Mouse (Mus musculus): ENCODE results near the gene Tmem109. TPM values are rescaled to one million over a fixed set of nuclear protein-coding genes. Genes with fewer than 3 reads are reported as not detected.

Gene Tmem109
- polyA plus RNA-seq, 1 experiment from 2014 or later = 94.5 TPM

- no peak for ATAC-seq (ENCODE audit: insufficient number of reproducible peaks, insufficient read depth, low FRiP score, low read depth)
- Histone ChIP-seq H3K27me3 (ENCODE audit: control insufficient read depth, insufficient read depth, low read length) (no peaks in the 10 kb centered on the region), H3K4me1 (ENCODE audit: control insufficient read depth in 2 of 2, insufficient read depth in 2 of 2, low read length in 2 of 2) (peaks cover 0 to 4% of the 10 kb centered on the region in 2 experiments; a peak in 1 of 4 replicates), H3K27ac (replicated peaks in 1 of 2; ENCODE audit: control insufficient read depth in 1 of 2, insufficient read depth in 1 of 2, low read depth in 2 of 2, low read length in 2 of 2) (no peak overlapping the region), H3K4me2 (ENCODE audit: low read length) (no peak overlapping the region), H3K9me3 (ENCODE audit: control insufficient read depth, low read length) (no peaks in the 10 kb centered on the region), H3K4me3 (ENCODE audit: control insufficient read depth in 1 of 2, insufficient read depth in 1 of 2, low read depth in 1 of 2, low read length in 2 of 2) (no peak overlapping the region), H3K36me3 (ENCODE audit: control insufficient read depth, insufficient read depth, low read length) (peaks cover 40% of the 10 kb centered on the region), H3K9ac (ENCODE audit: low read length) (no peak overlapping the region)
- 79% methylated on average over 3 of the region's 3 CpGs for WGBS
These were observed 26.4 kb downstream of the Tmem109 start for GRCm38 (mm10) chr19:10855422-10855821.

- 42% methylated on average over 3 of the region's 3 CpGs for WGBS
- Histone ChIP-seq H3K27me3 (ENCODE audit: control insufficient read depth, insufficient read depth, low read length) (no peaks in the 10 kb centered on the region), H3K4me2 (ENCODE audit: low read length) (no peak overlapping the region), H3K9me3 (ENCODE audit: control insufficient read depth, low read length) (no peaks in the 10 kb centered on the region), H3K4me3 (ENCODE audit: control insufficient read depth in 1 of 2, insufficient read depth in 1 of 2, low read depth in 1 of 2, low read length in 2 of 2) (no peak overlapping the region), H3K36me3 (ENCODE audit: control insufficient read depth, insufficient read depth, low read length) (no peaks in the 10 kb centered on the region), H3K27ac (replicated peaks in 1 of 2; ENCODE audit: control insufficient read depth in 1 of 2, insufficient read depth in 1 of 2, low read depth in 2 of 2, low read length in 2 of 2) (no peak overlapping the region), H3K9ac (ENCODE audit: low read length) (no peak overlapping the region), H3K4me1 (ENCODE audit: control insufficient read depth in 2 of 2, insufficient read depth in 2 of 2, low read length in 2 of 2) (peaks cover 0 to 5% of the 10 kb centered on the region in 2 experiments; a peak in 1 of 4 replicates)
- ATAC-seq (ENCODE audit: insufficient number of reproducible peaks, insufficient read depth, low FRiP score, low read depth) = no peak
These were observed 34.3 kb downstream of the Tmem109 start for GRCm38 (mm10) chr19:10847311-10848087.

- H3K4me2 ChIP-seq (ENCODE audit: low read length) = no peak overlapping the region
- H3K9me3 ChIP-seq (ENCODE audit: control insufficient read depth, low read length) = no peaks in the 10 kb centered on the region
- 67% methylated on average over 7 of the region's 7 CpGs for WGBS
- peaks cover 3 to 5% of the 10 kb centered on the region in 2 experiments; a peak in 1 of 4 replicates for H3K4me1 ChIP-seq (ENCODE audit: control insufficient read depth in 2 of 2, insufficient read depth in 2 of 2, low read length in 2 of 2)
- no peak overlapping the region for H3K4me3 ChIP-seq (ENCODE audit: control insufficient read depth in 1 of 2, insufficient read depth in 1 of 2, low read depth in 1 of 2, low read length in 2 of 2)
- no peaks in the 10 kb centered on the region for H3K27me3 ChIP-seq (ENCODE audit: control insufficient read depth, insufficient read depth, low read length)
- no peak overlapping the region for H3K27ac ChIP-seq (replicated peaks in 1 of 2; ENCODE audit: control insufficient read depth in 1 of 2, insufficient read depth in 1 of 2, low read depth in 2 of 2, low read length in 2 of 2)
- H3K9ac ChIP-seq (ENCODE audit: low read length) = no peak overlapping the region
- H3K36me3 ChIP-seq (ENCODE audit: control insufficient read depth, insufficient read depth, low read length) = no peaks in the 10 kb centered on the region
- ATAC-seq (ENCODE audit: insufficient number of reproducible peaks, insufficient read depth, low FRiP score, low read depth) = no peak
These were observed 35.7 kb downstream of the Tmem109 start for GRCm38 (mm10) chr19:10846150-10846549.

- Histone ChIP-seq H3K36me3 (ENCODE audit: control insufficient read depth, insufficient read depth, low read length) (no peaks in the 10 kb centered on the region), H3K27me3 (ENCODE audit: control insufficient read depth, insufficient read depth, low read length) (no peaks in the 10 kb centered on the region), H3K4me2 (ENCODE audit: low read length) (no peak overlapping the region), H3K4me3 (ENCODE audit: control insufficient read depth in 1 of 2, insufficient read depth in 1 of 2, low read depth in 1 of 2, low read length in 2 of 2) (no peak overlapping the region), H3K9me3 (ENCODE audit: control insufficient read depth, low read length) (no peaks in the 10 kb centered on the region), H3K27ac (replicated peaks in 1 of 2; ENCODE audit: control insufficient read depth in 1 of 2, insufficient read depth in 1 of 2, low read depth in 2 of 2, low read length in 2 of 2) (no peak overlapping the region), H3K4me1 (ENCODE audit: control insufficient read depth in 2 of 2, insufficient read depth in 2 of 2, low read length in 2 of 2) (peaks cover 3 to 5% of the 10 kb centered on the region in 2 experiments; a peak in 1 of 4 replicates), H3K9ac (ENCODE audit: low read length) (no peak overlapping the region)
- ATAC-seq (ENCODE audit: insufficient number of reproducible peaks, insufficient read depth, low FRiP score, low read depth) = no peak
- 78% methylated on average over 3 of the region's 3 CpGs for WGBS
These were observed 36.3 kb downstream of the Tmem109 start for GRCm38 (mm10) chr19:10845454-10845853.

GRCm38 (mm10) chr19:10844206-10844605 is 37.6 kb downstream of the Tmem109 start:
- Histone ChIP-seq H3K27me3 (ENCODE audit: control insufficient read depth, insufficient read depth, low read length) (no peaks in the 10 kb centered on the region), H3K27ac (replicated peaks in 1 of 2; ENCODE audit: control insufficient read depth in 1 of 2, insufficient read depth in 1 of 2, low read depth in 2 of 2, low read length in 2 of 2) (no peak overlapping the region), H3K4me1 (ENCODE audit: control insufficient read depth in 2 of 2, insufficient read depth in 2 of 2, low read length in 2 of 2) (peaks cover 3 to 5% of the 10 kb centered on the region in 2 experiments; a peak in 1 of 4 replicates), H3K36me3 (ENCODE audit: control insufficient read depth, insufficient read depth, low read length) (no peaks in the 10 kb centered on the region), H3K9me3 (ENCODE audit: control insufficient read depth, low read length) (no peaks in the 10 kb centered on the region), H3K4me3 (ENCODE audit: control insufficient read depth in 1 of 2, insufficient read depth in 1 of 2, low read depth in 1 of 2, low read length in 2 of 2) (no peak overlapping the region), H3K4me2 (ENCODE audit: low read length) (no peak overlapping the region), H3K9ac (ENCODE audit: low read length) (no peak overlapping the region)
- 84% methylated on average over 5 of the region's 5 CpGs for WGBS
- no peak for ATAC-seq (ENCODE audit: insufficient number of reproducible peaks, insufficient read depth, low FRiP score, low read depth)

- Histone ChIP-seq H3K36me3 (ENCODE audit: control insufficient read depth, insufficient read depth, low read length) (no peaks in the 10 kb centered on the region), H3K27me3 (ENCODE audit: control insufficient read depth, insufficient read depth, low read length) (no peaks in the 10 kb centered on the region), H3K9me3 (ENCODE audit: control insufficient read depth, low read length) (no peaks in the 10 kb centered on the region), H3K27ac (replicated peaks in 1 of 2; ENCODE audit: control insufficient read depth in 1 of 2, insufficient read depth in 1 of 2, low read depth in 2 of 2, low read length in 2 of 2) (no peak overlapping the region), H3K9ac (ENCODE audit: low read length) (no peak overlapping the region; the same call in 1 of the 2 replicates), H3K4me1 (ENCODE audit: control insufficient read depth in 2 of 2, insufficient read depth in 2 of 2, low read length in 2 of 2) (peaks cover 3 to 5% of the 10 kb centered on the region in 2 experiments; a peak in 1 of 4 replicates), H3K4me3 (ENCODE audit: control insufficient read depth in 1 of 2, insufficient read depth in 1 of 2, low read depth in 1 of 2, low read length in 2 of 2) (no peak overlapping the region), H3K4me2 (ENCODE audit: low read length) (peak overlapping the region; percentile 40)
- 48% methylated on average over 22 of the region's 24 CpGs for WGBS
- no peak for ATAC-seq (ENCODE audit: insufficient number of reproducible peaks, insufficient read depth, low FRiP score, low read depth)
These were observed 38.9 kb downstream of the Tmem109 start for GRCm38 (mm10) chr19:10842914-10843313.

- H3K4me3 ChIP-seq (ENCODE audit: control insufficient read depth in 1 of 2, insufficient read depth in 1 of 2, low read depth in 1 of 2, low read length in 2 of 2) = no peak overlapping the region
- no peak for ATAC-seq (ENCODE audit: insufficient number of reproducible peaks, insufficient read depth, low FRiP score, low read depth)
- H3K9me3 ChIP-seq (ENCODE audit: control insufficient read depth, low read length) = no peaks in the 10 kb centered on the region
- H3K4me2 ChIP-seq (ENCODE audit: low read length) = 0 out of 2 replicates have a peak overlapping the region, but pooled peaks have one; percentile 12
- no peaks in the 10 kb centered on the region for H3K27me3 ChIP-seq (ENCODE audit: control insufficient read depth, insufficient read depth, low read length)
- peaks cover 3 to 5% of the 10 kb centered on the region in 2 experiments; a peak in 1 of 4 replicates for H3K4me1 ChIP-seq (ENCODE audit: control insufficient read depth in 2 of 2, insufficient read depth in 2 of 2, low read length in 2 of 2)
- no peak overlapping the region for H3K27ac ChIP-seq (replicated peaks in 1 of 2; ENCODE audit: control insufficient read depth in 1 of 2, insufficient read depth in 1 of 2, low read depth in 2 of 2, low read length in 2 of 2)
- WGBS = 57% methylated on average over 16 of the region's 16 CpGs
- no peaks in the 10 kb centered on the region for H3K36me3 ChIP-seq (ENCODE audit: control insufficient read depth, insufficient read depth, low read length)
- no peak overlapping the region for H3K9ac ChIP-seq (ENCODE audit: low read length)
These were observed 39.8 kb downstream of the Tmem109 start for GRCm38 (mm10) chr19:10841721-10842626.

Measured in heart, embryonic 14.5 days (tissue).